Mouse (Mus musculus) adrenal gland, adult 2 months (tissue): ENCODE results near the gene Rbm7. TPM values are rescaled to one million over a fixed set of nuclear protein-coding genes. Genes with fewer than 3 reads are reported as not detected.
"Not testable (repeated sequence)": the region's sequence is repeated elsewhere in the genome, so short reads cannot be mapped to it uniquely, and the experiment has no call there.

ENCODE experiments used
- DNase-seq: peaks from one replicate; pipeline ENCODE4 v3.0.0; 2021
- long read RNA-seq: library from polyadenylated mRNA; stranded (forward); transcript quantifications from one replicate; pipeline ENCODE4 v2.0.0, GENCODE M21; 2021
- polyA plus RNA-seq: library from polyadenylated mRNA; depleted of rRNA; stranded (reverse); fragments of >200 nt; gene quantifications from 2 replicates; pipeline ENCODE4 v1.2.3, GENCODE M21; 2012; rRNA removed
- total RNA-seq, 2 experiments: library from RNA; stranded (reverse); gene quantifications; 2 replicates each; pipeline ENCODE4 v1.2.3; 2021

Rbm7 gene
- 10 to 100 TPM; 65.6 to 70.5 TPM for total RNA-seq
- polyA plus RNA-seq, result 10.1 and 11.0 TPM in 2 replicates
- long read RNA-seq, transcript Rbm7-204 (6 exons, 1,867 nt), result minor isoform, 12 of 55 reads
- long read RNA-seq, transcript Rbm7-201 (5 exons, 1,773 nt), result major isoform, 39 of 55 reads
- long read RNA-seq, partial matches to known transcripts, result 0 of 55 reads
- long read RNA-seq, other reads (novel, unspliced or antisense), result 4 of 55 reads

- peak; percentile 96 for DNase-seq
These were observed at the start of gene Rbm7, which contains the start of gene Gm5617 for GRCm38 (mm10) chr9:48494817-48495547. Gene Rbm7 (minus strand): TSS chr9:48495299. Gene Gm5617 (plus strand): TSS chr9:48495442.

GRCm38 (mm10) chr9:48538688-48539087, 43.6 kb upstream of the Rbm7 start:
- no peak for DNase-seq

GRCm38 (mm10) chr9:48538044-48538645, 43.0 kb upstream of the Rbm7 start:
- no peak for DNase-seq

GRCm38 (mm10) chr9:48537616-48538015, 42.5 kb upstream of the Rbm7 start:
- DNase-seq, result not testable (repeated sequence)

- no peak for DNase-seq
These were observed 41.3 kb upstream of the Rbm7 start for GRCm38 (mm10) chr9:48536414-48536813.

DNA sequence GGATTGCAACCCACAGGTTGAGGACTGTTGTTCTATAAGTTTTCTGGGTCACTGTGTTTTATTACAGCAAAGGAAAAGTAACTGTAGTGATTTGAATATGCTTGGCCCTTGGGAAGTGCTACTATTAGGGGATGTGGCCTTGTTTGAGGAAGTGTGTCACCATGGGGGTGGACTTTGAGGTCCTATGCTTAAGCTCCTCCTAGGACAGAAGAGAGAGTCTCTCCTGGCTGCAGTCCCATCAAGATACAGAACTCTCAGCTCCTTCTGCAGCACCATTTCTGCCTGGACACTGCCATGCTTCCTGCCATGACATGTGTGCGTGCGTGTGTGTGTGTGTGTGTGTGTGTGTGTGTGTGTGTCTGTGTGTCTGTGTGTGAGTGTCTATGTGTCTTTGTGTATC, 37.6 kb upstream of the Rbm7 start:
- DNase-seq, result no peak

DNA sequence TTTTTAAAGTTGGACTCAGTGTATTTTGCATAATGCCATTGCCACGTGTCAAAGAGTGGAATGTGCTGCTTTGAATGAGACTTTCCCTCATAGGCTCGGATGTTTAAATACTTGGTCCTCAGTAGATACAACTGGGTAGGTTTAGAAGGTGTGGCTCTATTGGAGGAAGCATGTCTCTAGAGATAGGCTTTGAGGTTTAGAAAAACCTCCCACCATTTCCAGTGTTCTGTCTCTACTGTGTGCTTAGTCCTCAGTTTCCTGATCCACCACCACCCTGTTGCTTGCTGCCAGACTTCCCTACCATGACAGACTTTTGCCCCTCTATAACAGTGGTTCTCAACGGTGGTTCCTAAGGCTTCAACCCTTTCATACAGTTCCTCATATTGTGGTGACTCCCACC, 37.1 kb upstream of the Rbm7 start:
- no peak for DNase-seq

DNA sequence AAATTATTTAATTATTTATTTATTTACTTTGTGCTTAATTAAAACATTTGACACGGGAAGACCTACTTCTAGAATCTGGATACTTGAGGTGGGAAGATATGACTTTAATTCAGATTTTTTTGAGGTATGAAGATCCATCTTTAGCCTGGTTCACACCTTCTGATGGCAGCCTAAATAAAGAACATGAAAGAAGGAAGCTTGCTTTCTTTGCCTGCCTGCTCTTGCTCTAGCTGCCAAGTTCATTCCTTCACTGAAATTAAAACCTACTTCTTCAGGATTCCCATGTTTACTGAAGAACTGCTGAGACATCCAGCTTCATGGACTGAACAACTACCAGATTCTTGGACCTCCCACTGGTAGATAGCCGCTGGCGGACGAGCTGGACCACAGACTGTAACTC, 36.2 kb upstream of the Rbm7 start:
- DNase-seq, result no peak

DNA sequence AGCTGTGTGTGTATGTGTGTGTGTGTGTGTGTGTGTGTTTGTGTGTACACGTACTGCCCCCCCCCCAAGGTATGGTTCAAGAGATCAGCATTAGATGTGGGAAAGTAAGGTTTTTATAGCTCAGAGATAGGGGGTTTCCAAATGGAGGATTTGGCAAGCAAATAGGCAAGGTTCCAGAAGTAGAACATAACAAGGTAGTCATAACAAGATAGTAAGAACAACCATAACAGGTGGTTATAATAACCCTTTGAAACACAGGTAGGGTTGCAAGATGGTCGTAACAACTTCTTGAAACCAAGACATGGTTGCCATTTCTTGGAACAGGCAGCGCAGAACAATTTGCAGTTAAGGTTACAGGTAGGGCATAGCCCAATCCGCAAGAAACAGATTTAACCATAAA, 31.4 kb upstream of the Rbm7 start:
- DNase-seq, result no peak

DNA sequence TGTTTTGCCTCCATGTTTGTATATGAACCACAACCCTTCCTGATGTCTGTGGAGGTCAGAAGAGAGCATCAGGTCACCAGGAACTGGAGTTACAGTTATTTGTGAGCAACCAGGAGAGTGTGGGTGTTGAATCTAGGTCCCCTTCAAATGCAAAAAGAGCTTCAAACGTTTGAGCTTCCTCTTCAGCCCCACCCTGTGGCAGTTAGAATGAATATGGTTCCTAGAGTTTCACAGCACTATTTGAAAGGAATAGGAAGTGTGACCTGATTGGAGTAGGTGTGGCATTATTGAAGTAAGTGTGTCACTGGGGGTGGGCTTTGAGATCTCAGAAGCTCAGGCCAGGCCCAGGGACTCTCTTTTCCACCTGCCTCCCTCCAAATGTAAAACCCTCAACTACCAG, 30.5 kb upstream of the Rbm7 start:
- DNase-seq, result no peak

DNA sequence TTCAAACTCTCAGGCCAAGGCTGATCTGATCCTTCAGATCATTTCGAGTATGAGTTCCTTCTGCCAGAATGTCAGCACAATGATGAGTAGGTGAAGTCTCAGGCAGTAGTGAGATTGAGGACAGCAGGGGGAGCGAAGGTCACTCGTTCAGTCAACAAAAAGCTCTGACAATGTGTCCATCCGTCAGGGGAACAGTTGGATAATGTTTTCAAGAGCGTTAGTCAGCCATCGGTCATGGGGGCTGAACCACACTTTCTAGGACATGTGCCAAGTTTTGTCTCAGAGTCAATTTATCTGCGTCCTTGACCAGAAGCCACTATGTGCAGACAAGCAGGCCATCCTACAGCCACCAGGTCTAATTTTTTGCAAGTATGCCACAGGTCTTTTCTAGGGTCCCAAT, 25.3 kb upstream of the Rbm7 start:
- DNase-seq, result peak; percentile 61

DNA sequence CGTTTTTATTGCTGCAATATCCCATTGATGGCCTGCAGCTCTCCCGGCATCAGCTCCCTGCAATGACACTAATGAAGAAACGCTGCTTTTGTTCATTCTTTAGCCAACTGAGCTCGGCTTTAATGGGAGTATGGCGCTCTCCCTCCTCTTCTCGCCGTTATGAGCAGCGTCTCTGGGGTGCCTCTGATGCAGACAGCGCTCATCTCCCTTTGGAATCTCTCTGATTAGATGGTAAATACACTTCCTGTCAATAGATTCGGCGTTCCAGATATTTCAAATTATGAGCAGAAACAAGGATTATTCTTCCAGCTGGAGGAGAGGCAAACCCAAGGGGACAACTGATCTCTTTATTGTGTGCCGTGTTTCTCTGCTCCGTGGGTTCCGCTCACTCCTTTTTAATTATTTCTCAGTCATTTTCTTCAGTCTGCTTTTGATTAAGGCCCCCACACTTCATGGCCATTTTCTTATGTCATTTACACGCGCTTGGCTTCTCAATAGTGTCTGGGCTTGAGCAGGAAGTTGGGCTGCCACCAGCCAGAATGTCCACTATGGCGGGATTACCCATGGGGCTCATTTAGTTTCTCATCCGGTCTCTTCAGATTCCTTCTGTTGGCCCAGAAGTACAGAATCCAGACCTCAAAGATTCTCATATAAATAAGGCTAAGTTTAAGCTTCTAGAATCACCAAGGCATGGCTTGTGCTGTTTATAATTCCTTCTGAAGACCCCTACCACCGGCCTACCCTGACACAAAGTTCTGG, 22.5 kb upstream of the Rbm7 start:
- DNase-seq, result no peak

GRCm38 (mm10) chr9:48516615-48517371, 21.7 kb upstream of the Rbm7 start:
- DNase-seq, result no peak

- no peak for DNase-seq
These were observed 20.2 kb upstream of the Rbm7 start for GRCm38 (mm10) chr9:48515332-48515731.

DNA sequence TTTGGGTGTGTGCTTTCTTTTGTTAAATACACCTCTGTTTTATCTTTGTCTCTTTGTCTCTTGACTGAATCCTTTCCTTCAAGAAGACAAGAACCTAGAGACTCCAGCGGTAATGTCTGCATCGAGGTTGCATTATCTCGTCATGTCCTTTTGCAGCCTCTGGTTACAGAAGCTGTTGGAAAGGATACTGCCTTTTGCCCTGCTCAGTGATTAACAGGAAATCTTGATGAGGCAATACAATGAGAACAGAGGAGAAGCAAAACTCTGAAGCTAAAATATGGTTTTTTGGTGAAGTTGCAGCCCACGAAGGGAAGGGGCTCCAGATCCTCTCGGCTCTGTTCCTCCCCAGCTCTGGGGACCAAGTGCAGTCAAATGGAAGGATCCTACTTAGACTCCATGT, 15.0 kb upstream of the Rbm7 start:
- no peak for DNase-seq

DNA sequence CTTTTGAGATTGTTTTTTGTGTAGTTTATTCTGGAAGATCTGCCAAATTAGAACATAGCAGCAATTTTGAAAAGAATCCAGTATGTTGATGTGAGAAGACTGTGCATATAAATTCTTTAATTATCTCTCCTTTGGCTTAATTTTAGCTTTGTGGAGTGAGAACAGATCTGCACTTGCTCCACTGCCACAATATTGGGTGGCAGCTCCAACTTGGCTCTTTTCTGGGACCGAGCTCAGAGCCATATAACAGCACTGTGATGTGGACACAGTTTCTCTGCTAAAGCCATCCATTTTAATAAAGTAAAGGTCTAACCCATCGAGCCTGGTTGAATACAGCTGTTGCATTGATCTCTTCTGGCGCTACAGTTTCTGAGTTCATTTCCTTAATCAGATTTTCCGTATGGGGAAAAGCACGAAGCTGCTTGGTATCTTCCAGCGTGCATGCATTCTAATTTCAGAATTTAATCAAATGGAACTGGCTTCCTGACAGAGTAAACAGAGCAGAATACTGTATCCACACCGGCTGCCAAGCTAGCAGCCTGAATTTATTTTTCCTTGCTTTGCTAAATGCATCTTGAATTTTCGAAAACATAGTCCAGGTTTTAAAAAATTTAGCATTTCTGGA, 9.8 kb upstream of the Rbm7 start:
- no peak for DNase-seq

DNA sequence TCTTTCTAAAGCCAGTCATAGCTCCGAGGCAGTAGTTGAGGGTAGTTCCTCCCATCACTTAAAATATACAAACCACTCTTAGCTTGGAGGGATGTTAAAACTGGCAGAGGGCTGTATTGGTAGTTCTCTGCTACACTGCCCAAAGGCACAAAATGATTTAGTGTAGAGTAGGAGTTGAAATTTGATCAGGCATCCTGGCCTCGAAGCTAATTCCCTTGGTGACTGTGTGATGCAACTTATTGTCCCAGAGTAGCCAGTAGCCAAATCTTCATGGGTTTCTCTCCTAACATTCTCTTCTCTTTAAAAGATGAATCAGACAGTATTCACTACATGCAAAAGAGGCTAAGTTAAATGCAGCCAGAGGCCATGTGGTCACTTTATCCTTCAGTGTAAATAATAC, 7.9 kb upstream of the Rbm7 start:
- DNase-seq, result no peak

GRCm38 (mm10) chr9:48501192-48501591, 6.1 kb upstream of the Rbm7 start:
- DNase-seq, result no peak

GRCm38 (mm10) chr9:48495548-48495932, 441 bp upstream of the Rbm7 start:
- DNase-seq, result no peak

- DNase-seq, result peak; percentile 25
These were observed 13.6 kb downstream of the Rbm7 start for GRCm38 (mm10) chr9:48481214-48482134.
